Comparison of ENCODE assay signal across 25 mouse cellular contexts in genomic region chr13:107305738-107306137, GRCm38 (mm10).
DNase-seq lines count a peak whose midpoint lies in the region; ATAC-seq and TF ChIP-seq lines count a peak whose summit lies in the region.
"Had no signal": no experiment of that assay in that cellular context is flagged by ENCODE, and none has a peak within 500 bp of the region (broad histone marks: within the 10 kb centered on the region; RNA-seq: fewer than 3 reads in every experiment).

No protein-coding gene starts in this region.

- no peaks in the 10 kb centered on the region for H3K36me3 ChIP-seq in embryonic facial prominence, embryonic 14.5 days (ENCODE audit: control insufficient read depth, insufficient read depth, low read length)
- no peaks in the 10 kb centered on the region for H3K36me3 ChIP-seq in embryonic facial prominence, embryonic 10.5 days (replicated peaks)
- no peaks in the 10 kb centered on the region for H3K36me3 ChIP-seq in lung, embryonic 14.5 days (ENCODE audit: insufficient read depth)
- H3K36me3 ChIP-seq in lung, postnatal 0 days (ENCODE audit: insufficient read depth, low read length) = no peaks in the 10 kb centered on the region
- H3K36me3 ChIP-seq in intestine, embryonic 16.5 days (ENCODE audit: control insufficient read depth, insufficient read depth, low read length) = no peaks in the 10 kb centered on the region
- H3K36me3 ChIP-seq: embryonic facial prominence, embryonic 12.5 days; embryonic facial prominence, embryonic 15.5 days; forebrain, embryonic 10.5 days; forebrain, embryonic 12.5 days; forebrain, embryonic 15.5 days had no signal

- DNase-seq in embryonic facial prominence, embryonic 14.5 days (ENCODE audit: low spot score) = peak; percentile 14
- no peak for DNase-seq in embryonic facial prominence, embryonic 10.5 days (ENCODE audit: low spot score)
- peak; percentile 58 for DNase-seq in lung, embryonic 14.5 days
- no peak for DNase-seq in lung, postnatal 0 days (ENCODE audit: low spot score)
- peak; percentile 13 for DNase-seq in MEL-GATA-1-ER (ENCODE audit: extremely low read depth, low read depth)
- no peak for DNase-seq in ovary, adult 18-20 months (ENCODE audit: low spot score)
- DNase-seq: adrenal gland, adult 2 months; adrenal gland, postnatal 10 days; adrenal gland, postnatal 25 days; cerebellum, adult 11 months; cerebellum, adult 18-20 months; cerebellum, adult 8-10 months; cerebellum, adult 9-11 months; cerebellum, postnatal 14 days; cerebellum, postnatal 36 days; embryo, embryonic 11 days; forebrain, postnatal 0 days had no signal

- H3K9ac ChIP-seq in embryonic facial prominence, embryonic 14.5 days (ENCODE audit: low read depth, low read length) = no peak overlapping the region
- H3K9ac ChIP-seq in lung, embryonic 14.5 days = no peak overlapping the region
- H3K9ac ChIP-seq in lung, postnatal 0 days (replicated peaks; ENCODE audit: low read depth) = no peak overlapping the region
- H3K9ac ChIP-seq in intestine, embryonic 16.5 days (ENCODE audit: low read depth, low read length) = no peak overlapping the region
- H3K9ac ChIP-seq: embryonic facial prominence, embryonic 12.5 days; embryonic facial prominence, embryonic 15.5 days; forebrain, embryonic 12.5 days; forebrain, embryonic 15.5 days; forebrain, postnatal 0 days had no signal

- H3K4me2 ChIP-seq in embryonic facial prominence, embryonic 14.5 days (ENCODE audit: low read depth, low read length) = no peak overlapping the region
- no peak overlapping the region for H3K4me2 ChIP-seq in lung, embryonic 14.5 days
- no peak overlapping the region for H3K4me2 ChIP-seq in lung, postnatal 0 days (replicated peaks; ENCODE audit: low read depth, low read length)
- no peak overlapping the region for H3K4me2 ChIP-seq in intestine, embryonic 16.5 days (ENCODE audit: low read depth, low read length)
- H3K4me2 ChIP-seq: embryonic facial prominence, embryonic 12.5 days; embryonic facial prominence, embryonic 15.5 days; forebrain, embryonic 12.5 days; forebrain, embryonic 15.5 days had no signal

- WGBS in embryonic facial prominence, embryonic 14.5 days = 56% methylated on average over 1 of the region's 1 CpGs
- WGBS in embryonic facial prominence, embryonic 10.5 days = 82% methylated on average over 1 of the region's 1 CpGs
- WGBS in lung, embryonic 14.5 days = 22% methylated on average over 1 of the region's 1 CpGs
- WGBS in lung, postnatal 0 days = 43% methylated on average over 1 of the region's 1 CpGs
- 53% methylated on average over 1 of the region's 1 CpGs for WGBS in intestine, embryonic 16.5 days

- H3K9me3 ChIP-seq in embryonic facial prominence, embryonic 14.5 days (ENCODE audit: control insufficient read depth, low read length) = no peaks in the 10 kb centered on the region
- no peaks in the 10 kb centered on the region for H3K9me3 ChIP-seq in embryonic facial prominence, embryonic 10.5 days
- no peaks in the 10 kb centered on the region for H3K9me3 ChIP-seq in lung, embryonic 14.5 days (ENCODE audit: low read depth, low read length)
- H3K9me3 ChIP-seq in lung, postnatal 0 days (ENCODE audit: low read length) = no peaks in the 10 kb centered on the region
- H3K9me3 ChIP-seq in intestine, embryonic 16.5 days (ENCODE audit: control insufficient read depth, low read length) = no peaks in the 10 kb centered on the region
- H3K9me3 ChIP-seq: embryonic facial prominence, embryonic 12.5 days; embryonic facial prominence, embryonic 15.5 days; forebrain, embryonic 10.5 days; forebrain, embryonic 12.5 days; forebrain, embryonic 15.5 days had no signal

- no peaks in the 10 kb centered on the region for H3K27me3 ChIP-seq in embryonic facial prominence, embryonic 14.5 days (replicated peaks; ENCODE audit: control insufficient read depth, insufficient read depth, low read length)
- no peaks in the 10 kb centered on the region for H3K27me3 ChIP-seq in embryonic facial prominence, embryonic 10.5 days (replicated peaks; ENCODE audit: low read depth, poor library complexity, severe bottlenecking)
- no peaks in the 10 kb centered on the region for H3K27me3 ChIP-seq in lung, embryonic 14.5 days (ENCODE audit: insufficient read depth, low read length)
- H3K27me3 ChIP-seq in lung, postnatal 0 days (replicated peaks; ENCODE audit: insufficient read depth, low read length) = no peaks in the 10 kb centered on the region
- no peaks in the 10 kb centered on the region for H3K27me3 ChIP-seq in intestine, embryonic 16.5 days (replicated peaks; ENCODE audit: control insufficient read depth, insufficient read depth, low read length)
- H3K27me3 ChIP-seq: embryonic facial prominence, embryonic 12.5 days; forebrain, embryonic 12.5 days; forebrain, embryonic 15.5 days had no signal

- TF ChIP-seq EP300 in lung, postnatal 0 days (IDR thresholded peaks at IDR 0.05) = no peak

- ATAC-seq in embryonic facial prominence, embryonic 14.5 days (ENCODE audit: low read depth) = no peak
- ATAC-seq in lung, embryonic 14.5 days (ENCODE audit: insufficient read depth) = peak; percentile 53; the same call in 1 of the 2 replicates
- ATAC-seq in lung, postnatal 0 days = no peak
- 0 out of 2 replicates have a peak, but pooled peaks have one; percentile 29 for ATAC-seq in megakaryocyte progenitor cell, adult 5-6 weeks (replicated peaks; ENCODE audit: poor library complexity)
- ATAC-seq in intestine, embryonic 16.5 days = no peak
- ATAC-seq: forebrain, embryonic 15.5 days; forebrain, postnatal 0 days had no signal

- no peak overlapping the region for H3K4me3 ChIP-seq in embryonic facial prominence, embryonic 14.5 days (ENCODE audit: low read depth, low read length)
- no peak overlapping the region for H3K4me3 ChIP-seq in embryonic facial prominence, embryonic 10.5 days
- H3K4me3 ChIP-seq in lung, embryonic 14.5 days (ENCODE audit: low read depth, low read length) = no peak overlapping the region
- no peak overlapping the region for H3K4me3 ChIP-seq in lung, postnatal 0 days (ENCODE audit: low read depth, low read length)
- no peak overlapping the region for H3K4me3 ChIP-seq in intestine, embryonic 16.5 days (ENCODE audit: low read length)
- H3K4me3 ChIP-seq: embryonic facial prominence, embryonic 12.5 days; embryonic facial prominence, embryonic 15.5 days; erythroblast, embryonic 14.5 days; forebrain, embryonic 10.5 days; forebrain, embryonic 12.5 days; forebrain, embryonic 15.5 days had no signal

- H3K4me1 ChIP-seq in embryonic facial prominence, embryonic 14.5 days (ENCODE audit: control insufficient read depth, insufficient read depth, low read length) = no peaks in the 10 kb centered on the region
- H3K4me1 ChIP-seq in embryonic facial prominence, embryonic 10.5 days = no peaks in the 10 kb centered on the region
- no peaks in the 10 kb centered on the region; the same call in 1 of the 2 replicates for H3K4me1 ChIP-seq in lung, embryonic 14.5 days (ENCODE audit: insufficient read depth)
- H3K4me1 ChIP-seq in lung, postnatal 0 days (ENCODE audit: insufficient read depth, low read depth, low read length) = no peaks in the 10 kb centered on the region; the same call in 1 of the 2 replicates
- no peaks in the 10 kb centered on the region for H3K4me1 ChIP-seq in intestine, embryonic 16.5 days (ENCODE audit: control insufficient read depth, insufficient read depth, low read length)
- H3K4me1 ChIP-seq: embryonic facial prominence, embryonic 12.5 days; embryonic facial prominence, embryonic 15.5 days had no signal

- H3K27ac ChIP-seq in embryonic facial prominence, embryonic 14.5 days (replicated peaks; ENCODE audit: low read depth, low read length) = no peak overlapping the region
- no peak overlapping the region for H3K27ac ChIP-seq in embryonic facial prominence, embryonic 10.5 days (replicated peaks)
- H3K27ac ChIP-seq in lung, embryonic 14.5 days (ENCODE audit: low read depth) = no peak overlapping the region
- no peak overlapping the region for H3K27ac ChIP-seq in lung, postnatal 0 days (ENCODE audit: low read length)
- no peak overlapping the region for H3K27ac ChIP-seq in intestine, embryonic 16.5 days (ENCODE audit: low read length)
- H3K27ac ChIP-seq: embryonic facial prominence, embryonic 12.5 days; embryonic facial prominence, embryonic 15.5 days; forebrain, embryonic 10.5 days; forebrain, embryonic 12.5 days; forebrain, embryonic 15.5 days had no signal

- no peak for TF ChIP-seq CTCF in lung, embryonic 14.5 days (IDR thresholded peaks at IDR 0.05; ENCODE audit: low read depth)
- TF ChIP-seq CTCF in lung, postnatal 0 days (IDR thresholded peaks at IDR 0.05) = no peak

Comparison
In these comparisons a context has a peak if more than half of its experiments do, and no peak if none do; other contexts are left out.
1. ATAC-seq: peak in lung, embryonic 14.5 days (single experiment) and megakaryocyte progenitor cell, adult 5-6 weeks (single experiment); none in embryonic facial prominence, embryonic 14.5 days (single experiment), lung, postnatal 0 days (single experiment) and intestine, embryonic 16.5 days (single experiment).
2. DNase-seq: peak in embryonic facial prominence, embryonic 14.5 days (single experiment), lung, embryonic 14.5 days (single experiment) and MEL-GATA-1-ER (single experiment); none in embryonic facial prominence, embryonic 10.5 days (single experiment), lung, postnatal 0 days (single experiment) and ovary, adult 18-20 months (single experiment).